Mouse (Mus musculus) kidney, postnatal 0 days (tissue): Measurements from ENCODE around the gene Gbp8. TPM values are rescaled to one million over a fixed set of nuclear protein-coding genes. Genes with fewer than 3 reads are reported as not detected.

Experiments
- ATAC-seq: fragments of 200-750 bp; cut with Nextera tagmentation; replicated peaks from 2 replicates; pipeline ENCODE4 v1.8.0; 2017; ENCODE audit warnings: low read depth, moderate number of reproducible peaks, moderate TSS enrichment, moderate library complexity; ENCODE audit not compliant: low FRiP score
- DNase-seq: peaks from one replicate; pipeline ENCODE4 v3.0.0-alpha.2; 2016; ENCODE audit warnings: low spot score
- H3K27ac ChIP-seq: fragments of 300-500 bp; sonication (generic); 2 replicates; pipeline ENCODE4 v1.5.1; 2014; ENCODE audit warnings: mild to moderate bottlenecking
- H3K27me3 ChIP-seq: fragments of 300-500 bp; sonication (generic); 2 replicates; pipeline ENCODE4 v1.6.1; 2014; ENCODE audit warnings: low read length, mixed read lengths; ENCODE audit not compliant: insufficient read depth
- H3K36me3 ChIP-seq: fragments of 300-500 bp; sonication (generic); 2 replicates; pipeline ENCODE4 v1.6.1; 2014; ENCODE audit warnings: low read length, mixed read lengths; ENCODE audit not compliant: insufficient read depth
- H3K4me1 ChIP-seq: fragments of 300-500 bp; sonication (generic); replicated peaks from 2 replicates; pipeline ENCODE4 v1.6.1; 2014; ENCODE audit warnings: antibody characterized with exemption, low read length, mixed read lengths; ENCODE audit not compliant: insufficient read depth
- H3K4me2 ChIP-seq: fragments of 300-500 bp; sonication (generic); 2 replicates; pipeline ENCODE4 v1.6.1; 2014; ENCODE audit warnings: mild to moderate bottlenecking, low read length, moderate library complexity, mixed read lengths
- H3K4me3 ChIP-seq: fragments of 300-500 bp; sonication (generic); replicated peaks from 2 replicates; pipeline ENCODE4 v1.5.1; 2014; ENCODE audit warnings: low read depth, low read length
- H3K9ac ChIP-seq: fragments of 300-500 bp; sonication (generic); 2 replicates; pipeline ENCODE4 v1.6.1; 2014; ENCODE audit warnings: low read depth, low read length
- H3K9me3 ChIP-seq: fragments of 300-500 bp; sonication (generic); replicated peaks from 2 replicates; pipeline ENCODE4 v1.6.1; 2016; ENCODE audit warnings: low read length, inconsistent platforms, mixed read lengths
- CTCF ChIP-seq: IDR thresholded peaks from 2 replicates; pipeline ENCODE4 v1.5.1; 2016; ENCODE audit warnings: antibody characterized with exemption, low read depth, mild to moderate bottlenecking, moderate library complexity
- WGBS: fragments of 180-500 bp; shearing (Covaris S2); extraction: QIAGEN DNeasy Blood & Tissue Kit; methylation state at CpG from one replicate; pipeline ENCODE4 v1.1.7; 2014; 5-methylcytosine and 5-hydroxymethylcytosine counted together
- polyA plus RNA-seq: library from polyadenylated mRNA; unstranded; fragments of >200 nt; fragmentation: Nextera tagmentation; extraction: Ambion mirVana; gene quantifications from 2 replicates; pipeline ENCODE4 v1.2.1, GENCODE M21; 2015

Gbp8 gene
- polyA plus RNA-seq, 1 experiment from 2014 or later = 0.30 TPM

GRCm38 (mm10) chr5:105032362-105032761, 107.0 kb downstream of the Gbp8 start:
- DNase-seq (no peak), ATAC-seq (no peak)
- whole genome bisulfite sequencing = 61% methylated on average over 2 of the region's 2 CpGs
- no peaks in the 10 kb centered on the region for H3K9me3 ChIP-seq
- no peak overlapping the region for H3K9ac ChIP-seq
- H3K36me3 ChIP-seq = no peaks in the 10 kb centered on the region
- TF ChIP-seq CTCF = no peak
- H3K4me3 ChIP-seq = no peak overlapping the region
- H3K4me2 ChIP-seq = no peak overlapping the region
- no peak overlapping the region for H3K27ac ChIP-seq
- no peaks in the 10 kb centered on the region for H3K27me3 ChIP-seq
- no peaks in the 10 kb centered on the region for H3K4me1 ChIP-seq

- DNase-seq = no peak
- WGBS = 71% methylated on average over 1 of the region's 1 CpGs
Measured at GRCm38 (mm10) chr5:105012551-105012950, 126.8 kb downstream of the Gbp8 start.

GRCm38 (mm10) chr5:105011570-105011969, 127.8 kb downstream of the Gbp8 start:
- Histone ChIP-seq H3K27me3 (no peaks in the 10 kb centered on the region), H3K9ac (no peak overlapping the region), H3K9me3 (no peaks in the 10 kb centered on the region), H3K4me2 (no peak overlapping the region), H3K4me3 (no peak overlapping the region), H3K4me1 (no peaks in the 10 kb centered on the region), H3K27ac (no peak overlapping the region), H3K36me3 (no peaks in the 10 kb centered on the region)
- no peak for DNase-seq
- TF ChIP-seq CTCF = no peak
- 88% methylated on average over 4 of the region's 4 CpGs for WGBS
- no peak for ATAC-seq

More at GRCm38 (mm10) chr5:105012551-105012950, 126.8 kb downstream of the Gbp8 start:
- no peaks in the 10 kb centered on the region for H3K36me3 ChIP-seq
- H3K4me1 ChIP-seq = no peaks in the 10 kb centered on the region
- H3K4me3 ChIP-seq = no peak overlapping the region
- H3K9ac ChIP-seq = no peak overlapping the region
- no peak overlapping the region for H3K27ac ChIP-seq
- no peak for ATAC-seq
- no peak for TF ChIP-seq CTCF
- H3K27me3 ChIP-seq = no peaks in the 10 kb centered on the region
- no peak overlapping the region for H3K4me2 ChIP-seq
- H3K9me3 ChIP-seq = no peaks in the 10 kb centered on the region

GRCm38 (mm10) chr5:105010376-105010775, 129.0 kb downstream of the Gbp8 start:
- H3K36me3 ChIP-seq = no peaks in the 10 kb centered on the region
- no peaks in the 10 kb centered on the region for H3K9me3 ChIP-seq
- TF ChIP-seq CTCF = no peak
- DNase-seq = no peak
- no peaks in the 10 kb centered on the region for H3K27me3 ChIP-seq
- ATAC-seq = no peak
- no peak overlapping the region for H3K27ac ChIP-seq
- H3K4me1 ChIP-seq = no peaks in the 10 kb centered on the region
- no peak overlapping the region for H3K9ac ChIP-seq
- H3K4me3 ChIP-seq = no peak overlapping the region
- no peak overlapping the region for H3K4me2 ChIP-seq

- TF ChIP-seq CTCF = no peak
- no peak for ATAC-seq
- 86% methylated on average over 2 of the region's 2 CpGs for WGBS
- no peak overlapping the region for H3K27ac ChIP-seq
- H3K4me3 ChIP-seq = no peak overlapping the region
- no peaks in the 10 kb centered on the region for H3K4me1 ChIP-seq
- no peak for DNase-seq
- no peak overlapping the region for H3K9ac ChIP-seq
- H3K4me2 ChIP-seq = no peak overlapping the region
- no peaks in the 10 kb centered on the region for H3K27me3 ChIP-seq
- no peaks in the 10 kb centered on the region for H3K9me3 ChIP-seq
- H3K36me3 ChIP-seq = no peaks in the 10 kb centered on the region
Measured at GRCm38 (mm10) chr5:104989411-104989810, 149.9 kb downstream of the Gbp8 start.

- no peaks in the 10 kb centered on the region for H3K27me3 ChIP-seq
- ATAC-seq (no peak), DNase-seq (peak; percentile 13)
- no peak overlapping the region for H3K27ac ChIP-seq
- H3K9ac ChIP-seq = no peak overlapping the region
- H3K4me2 ChIP-seq = no peak overlapping the region
- no peak overlapping the region for H3K4me3 ChIP-seq
- H3K36me3 ChIP-seq = no peaks in the 10 kb centered on the region
- H3K9me3 ChIP-seq = no peaks in the 10 kb centered on the region
- WGBS = 60% methylated on average over 2 of the region's 2 CpGs
- TF ChIP-seq CTCF = no peak
- no peaks in the 10 kb centered on the region for H3K4me1 ChIP-seq
Measured at GRCm38 (mm10) chr5:104988000-104988399, 151.3 kb downstream of the Gbp8 start.

- Histone ChIP-seq H3K27ac (no peak overlapping the region), H3K4me3 (no peak overlapping the region), H3K9me3 (no peaks in the 10 kb centered on the region), H3K9ac (no peak overlapping the region), H3K27me3 (no peaks in the 10 kb centered on the region), H3K36me3 (no peaks in the 10 kb centered on the region), H3K4me1 (no peaks in the 10 kb centered on the region), H3K4me2 (no peak overlapping the region)
- TF ChIP-seq CTCF = peak; percentile 70
- ATAC-seq (no peak), DNase-seq (peak; percentile 59)
- WGBS = 45% methylated on average over 1 of the region's 1 CpGs
Measured at GRCm38 (mm10) chr5:104986706-104987105, 152.6 kb downstream of the Gbp8 start.
